Mouse (Mus musculus): Measurements from ENCODE around the gene Asic2.

GRCm38 (mm10) chr11:81915501-81915900 lies 52.8 kb downstream of the Asic2 start:
- no peak for TF ChIP-seq CTCF (IDR thresholded peaks at IDR 0.05; ENCODE audit: borderline replicate concordance, control insufficient read depth, extremely low read depth, insufficient read depth, low read length, poor library complexity)
- TF ChIP-seq POLR2A (IDR thresholded peaks at IDR 0.05; ENCODE audit: control insufficient read depth, extremely low read depth, insufficient read depth, low read length, poor library complexity) = no peak
